Mouse (Mus musculus) embryo, embryonic 11 days (tissue): Measurements from ENCODE around the gene Btbd16.

Experiments used
- DNase-seq: peaks from one replicate; pipeline ENCODE4 v3.0.0-alpha.2; 2015

The Btbd16 gene

GRCm38 (mm10) chr7:130773914-130774630 lies at the start of gene Btbd16:
Gene Btbd16, plus strand, starts transcription at chr7:130774069.
- no peak for DNase-seq

- no peak for DNase-seq
These were observed 47.7 kb upstream of the Btbd16 start for GRCm38 (mm10) chr7:130726185-130726584.

GRCm38 (mm10) chr7:130726724-130727422 lies 47.0 kb upstream of the Btbd16 start:
- no peak for DNase-seq

- no peak for DNase-seq
These were observed 46.3 kb upstream of the Btbd16 start for GRCm38 (mm10) chr7:130727560-130727959.

GRCm38 (mm10) chr7:130731792-130732191 lies 42.1 kb upstream of the Btbd16 start:
- no peak for DNase-seq

- DNase-seq, result no peak
These were observed 41.0 kb upstream of the Btbd16 start for GRCm38 (mm10) chr7:130732908-130733307.

GRCm38 (mm10) chr7:130733423-130733822 lies 40.4 kb upstream of the Btbd16 start:
- no peak for DNase-seq

GRCm38 (mm10) chr7:130734195-130734787 lies 39.6 kb upstream of the Btbd16 start:
- DNase-seq, result no peak

- DNase-seq, result peak; percentile 28
These were observed 32.8 kb upstream of the Btbd16 start for GRCm38 (mm10) chr7:130741099-130741498.

- no peak for DNase-seq
These were observed 30.4 kb upstream of the Btbd16 start for GRCm38 (mm10) chr7:130743239-130744025.

- no peak for DNase-seq
These were observed 24.7 kb upstream of the Btbd16 start for GRCm38 (mm10) chr7:130749165-130749564.

GRCm38 (mm10) chr7:130750752-130751490 lies 22.9 kb upstream of the Btbd16 start:
- DNase-seq, result peak; percentile 87

GRCm38 (mm10) chr7:130751678-130752077 lies 22.2 kb upstream of the Btbd16 start:
- DNase-seq, result no peak

GRCm38 (mm10) chr7:130754790-130755189 lies 19.1 kb upstream of the Btbd16 start:
- DNase-seq, result peak; percentile 36

GRCm38 (mm10) chr7:130756343-130756835 lies 17.5 kb upstream of the Btbd16 start:
- DNase-seq, result no peak

GRCm38 (mm10) chr7:130757326-130757865 lies 16.5 kb upstream of the Btbd16 start:
- DNase-seq, result no peak

GRCm38 (mm10) chr7:130762071-130762897 lies 11.6 kb upstream of the Btbd16 start:
- DNase-seq, result peak; percentile 87

GRCm38 (mm10) chr7:130764160-130764559 lies 9.7 kb upstream of the Btbd16 start:
- DNase-seq, result no peak

GRCm38 (mm10) chr7:130766411-130767170 lies 7.3 kb upstream of the Btbd16 start:
- no peak for DNase-seq

- no peak for DNase-seq
These were observed 5.7 kb upstream of the Btbd16 start for GRCm38 (mm10) chr7:130768151-130768550.
